Mouse (Mus musculus) erythroblast, embryonic 14.5 days (primary cell): ENCODE measurements around the gene C8a.

ENCODE experiments used
- GATA1 ChIP-seq: IDR thresholded peaks from 2 replicates; pipeline ENCODE4 v1.6.1; 2012; ENCODE audit warnings: low read length, inconsistent platforms, mixed read lengths
- TAL1 ChIP-seq: IDR thresholded peaks from 3 replicates; pipeline ENCODE4 v1.6.1; 2012; ENCODE audit warnings: low read length, inconsistent platforms, mixed read lengths

DNA sequence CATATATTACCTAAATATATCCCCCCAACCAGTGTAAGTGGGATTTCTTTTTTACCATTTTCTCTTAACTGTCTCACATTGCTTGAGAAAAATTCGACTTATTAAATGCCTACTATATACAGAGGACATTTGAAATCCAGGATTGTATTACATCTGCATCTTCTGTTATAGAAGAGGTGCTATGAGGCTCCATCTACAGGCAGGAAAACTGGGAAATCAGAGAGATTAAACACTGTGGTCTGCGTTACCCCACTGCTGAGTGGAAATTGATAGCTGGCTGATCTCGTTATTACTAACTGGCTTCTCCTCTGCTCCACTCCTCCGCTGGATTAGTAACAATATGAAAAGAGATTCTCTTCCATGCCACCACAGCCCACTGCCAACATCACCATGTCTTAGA lies 366 bp downstream of the C8a start:
- TF ChIP-seq TAL1 (no peak), GATA1 (no peak)
